Mouse (Mus musculus): Measurements from ENCODE around the gene Sel1l3. TPM values are rescaled to one million over a fixed set of nuclear protein-coding genes. Genes with fewer than 3 reads are reported as not detected.

Sel1l3 gene
- polyA plus RNA-seq, 1 experiment, result 28.6 TPM

- TF ChIP-seq POLR2A (IDR thresholded peaks at IDR 0.05; ENCODE audit: low read depth, low read length) (no peak), CTCF (conservative IDR thresholded peaks at IDR 0.05; ENCODE audit: insufficient read depth, insufficient read length, low read depth, low read length) (no peak)
- Histone ChIP-seq H3K27me3 (replicated peaks; ENCODE audit: control insufficient read depth, insufficient read depth, low read length) (no peaks in the 10 kb centered on the region), H3K4me3 (ENCODE audit: insufficient read depth, low read depth, low read length) (no peak overlapping the region), H3K27ac (ENCODE audit: insufficient read depth, low read depth, low read length) (no peak overlapping the region), H3K36me3 (ENCODE audit: control insufficient read depth, insufficient read depth, low read length) (no peaks in the 10 kb centered on the region), H3K4me1 (ENCODE audit: control insufficient read depth, insufficient read depth, low read length) (no peaks in the 10 kb centered on the region)
- WGBS, result 86% methylated on average over 7 of the region's 7 CpGs
- DNase-seq, result no peak
These were observed 25.0 kb upstream of the Sel1l3 start for GRCm38 (mm10) chr5:53238761-53239160.

- WGBS, result 87% methylated on average over 7 of the region's 8 CpGs
- Histone ChIP-seq H3K4me1 (ENCODE audit: control insufficient read depth, insufficient read depth, low read length) (no peaks in the 10 kb centered on the region), H3K4me3 (ENCODE audit: insufficient read depth, low read depth, low read length) (no peak overlapping the region), H3K36me3 (ENCODE audit: control insufficient read depth, insufficient read depth, low read length) (no peaks in the 10 kb centered on the region), H3K27me3 (replicated peaks; ENCODE audit: control insufficient read depth, insufficient read depth, low read length) (no peaks in the 10 kb centered on the region), H3K27ac (ENCODE audit: insufficient read depth, low read depth, low read length) (no peak overlapping the region)
- DNase-seq, result no peak
- TF ChIP-seq POLR2A (IDR thresholded peaks at IDR 0.05; ENCODE audit: low read depth, low read length), result no peak
- TF ChIP-seq CTCF (conservative IDR thresholded peaks at IDR 0.05; ENCODE audit: insufficient read depth, insufficient read length, low read depth, low read length), result no peak
These were observed 23.0 kb upstream of the Sel1l3 start for GRCm38 (mm10) chr5:53236749-53237148.

- no peak overlapping the region for H3K4me3 ChIP-seq (ENCODE audit: insufficient read depth, low read depth, low read length)
- TF ChIP-seq POLR2A (IDR thresholded peaks at IDR 0.05; ENCODE audit: low read depth, low read length), result no peak
- TF ChIP-seq CTCF (conservative IDR thresholded peaks at IDR 0.05; ENCODE audit: insufficient read depth, insufficient read length, low read depth, low read length), result no peak
- no peak overlapping the region for H3K27ac ChIP-seq (ENCODE audit: insufficient read depth, low read depth, low read length)
- H3K36me3 ChIP-seq (ENCODE audit: control insufficient read depth, insufficient read depth, low read length), result no peaks in the 10 kb centered on the region
- no peaks in the 10 kb centered on the region for H3K4me1 ChIP-seq (ENCODE audit: control insufficient read depth, insufficient read depth, low read length)
- 50% methylated on average over 5 of the region's 5 CpGs for WGBS
- no peaks in the 10 kb centered on the region for H3K27me3 ChIP-seq (replicated peaks; ENCODE audit: control insufficient read depth, insufficient read depth, low read length)
- DNase-seq, result no peak
These were observed 22.4 kb upstream of the Sel1l3 start for GRCm38 (mm10) chr5:53236136-53236535.

- Histone ChIP-seq H3K4me1 (ENCODE audit: control insufficient read depth, insufficient read depth, low read length) (no peaks in the 10 kb centered on the region), H3K36me3 (ENCODE audit: control insufficient read depth, insufficient read depth, low read length) (no peaks in the 10 kb centered on the region), H3K27me3 (replicated peaks; ENCODE audit: control insufficient read depth, insufficient read depth, low read length) (no peaks in the 10 kb centered on the region), H3K27ac (ENCODE audit: insufficient read depth, low read depth, low read length) (no peak overlapping the region), H3K4me3 (ENCODE audit: insufficient read depth, low read depth, low read length) (no peak overlapping the region)
- TF ChIP-seq POLR2A (IDR thresholded peaks at IDR 0.05; ENCODE audit: low read depth, low read length), result no peak
- no peak for TF ChIP-seq CTCF (conservative IDR thresholded peaks at IDR 0.05; ENCODE audit: insufficient read depth, insufficient read length, low read depth, low read length)
- no peak for DNase-seq
- 37% methylated on average over 4 of the region's 4 CpGs for WGBS
These were observed 21.8 kb upstream of the Sel1l3 start for GRCm38 (mm10) chr5:53235551-53235950.

DNA sequence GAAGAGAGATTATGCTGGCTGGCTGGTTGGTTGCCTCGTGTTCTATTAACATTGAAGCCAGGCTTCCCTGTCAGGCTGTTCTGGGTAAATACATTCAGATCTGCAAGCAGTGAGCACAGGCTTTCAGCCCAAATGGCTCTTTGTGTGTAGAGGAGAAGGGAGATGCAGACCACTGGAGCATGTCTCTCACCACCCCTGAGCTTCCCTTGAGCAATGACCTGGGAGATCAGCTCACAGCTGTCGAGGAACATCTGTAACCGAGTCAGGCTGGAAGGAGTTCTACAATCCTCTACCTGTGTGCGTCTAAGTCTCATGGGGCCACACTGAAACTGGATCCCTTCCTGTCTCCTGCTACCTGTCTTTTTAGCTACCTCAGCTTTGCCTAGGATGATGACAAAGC is 16.8 kb upstream of the Sel1l3 start:
- TF ChIP-seq CTCF (conservative IDR thresholded peaks at IDR 0.05; ENCODE audit: insufficient read depth, insufficient read length, low read depth, low read length), result no peak
- no peak for TF ChIP-seq POLR2A (IDR thresholded peaks at IDR 0.05; ENCODE audit: low read depth, low read length)
- 41% methylated on average over 4 of the region's 4 CpGs for WGBS
- Histone ChIP-seq H3K4me1 (ENCODE audit: control insufficient read depth, insufficient read depth, low read length) (no peaks in the 10 kb centered on the region), H3K4me3 (ENCODE audit: insufficient read depth, low read depth, low read length) (no peak overlapping the region), H3K36me3 (ENCODE audit: control insufficient read depth, insufficient read depth, low read length) (no peaks in the 10 kb centered on the region), H3K27ac (ENCODE audit: insufficient read depth, low read depth, low read length) (no peak overlapping the region), H3K27me3 (replicated peaks; ENCODE audit: control insufficient read depth, insufficient read depth, low read length) (no peaks in the 10 kb centered on the region)
- no peak for DNase-seq

GRCm38 (mm10) chr5:53225434-53225833 is 11.7 kb upstream of the Sel1l3 start:
- no peak overlapping the region for H3K4me3 ChIP-seq (ENCODE audit: insufficient read depth, low read depth, low read length)
- WGBS, result 91% methylated on average over 13 of the region's 13 CpGs
- H3K36me3 ChIP-seq (ENCODE audit: control insufficient read depth, insufficient read depth, low read length), result no peaks in the 10 kb centered on the region
- no peak overlapping the region for H3K27ac ChIP-seq (ENCODE audit: insufficient read depth, low read depth, low read length)
- no peak for TF ChIP-seq CTCF (conservative IDR thresholded peaks at IDR 0.05; ENCODE audit: insufficient read depth, insufficient read length, low read depth, low read length)
- TF ChIP-seq POLR2A (IDR thresholded peaks at IDR 0.05; ENCODE audit: low read depth, low read length), result no peak
- DNase-seq, result no peak
- H3K27me3 ChIP-seq (replicated peaks; ENCODE audit: control insufficient read depth, insufficient read depth, low read length), result no peaks in the 10 kb centered on the region
- no peaks in the 10 kb centered on the region for H3K4me1 ChIP-seq (ENCODE audit: control insufficient read depth, insufficient read depth, low read length)

GRCm38 (mm10) chr5:53214801-53215200 is 1.1 kb upstream of the Sel1l3 start:
- TF ChIP-seq POLR2A (IDR thresholded peaks at IDR 0.05; ENCODE audit: low read depth, low read length) (no peak), CTCF (conservative IDR thresholded peaks at IDR 0.05; ENCODE audit: insufficient read depth, insufficient read length, low read depth, low read length) (no peak)
- DNase-seq, result no peak
- Histone ChIP-seq H3K4me3 (ENCODE audit: insufficient read depth, low read depth, low read length) (no peak overlapping the region), H3K4me1 (ENCODE audit: control insufficient read depth, insufficient read depth, low read length) (peaks cover 6% of the 10 kb centered on the region; the same call in 1 of the 2 replicates), H3K27me3 (replicated peaks; ENCODE audit: control insufficient read depth, insufficient read depth, low read length) (no peaks in the 10 kb centered on the region), H3K36me3 (ENCODE audit: control insufficient read depth, insufficient read depth, low read length) (no peaks in the 10 kb centered on the region), H3K27ac (ENCODE audit: insufficient read depth, low read depth, low read length) (no peak overlapping the region)
- WGBS, result 22% methylated on average over 1 of the region's 1 CpGs

Measured in kidney, adult 2 months (tissue).